Mouse (Mus musculus) G1E (cell line): ENCODE results near the gene Lrrc75a. TPM values are rescaled to one million over a fixed set of nuclear protein-coding genes. Genes with fewer than 3 reads are reported as not detected.

Experiments used
- ATAC-seq: 2 replicates; pipeline ENCODE4 v1.8.0; 2016; ENCODE audit warnings: mild to moderate bottlenecking; ENCODE audit not compliant: insufficient number of reproducible peaks, poor library complexity, low FRiP score, severe bottlenecking; ENCODE audit errors: extremely low read depth
- DNase-seq: peaks from one replicate; pipeline ENCODE4 v3.0.0; 2012; ENCODE audit warnings: low spot score
- H3K27me3 ChIP-seq: 2 replicates; pipeline ENCODE4 v1.6.1; 2012; ENCODE audit warnings: mild to moderate bottlenecking, low read length, inconsistent platforms; ENCODE audit not compliant: insufficient read depth
- H3K36me3 ChIP-seq: replicated peaks from 2 replicates; pipeline ENCODE3; 2012; ENCODE audit warnings: mild to moderate bottlenecking, inconsistent platforms
- H3K4me1 ChIP-seq: 2 replicates; pipeline ENCODE4 v1.6.1; 2012; ENCODE audit warnings: low read depth, low read length, inconsistent platforms, mixed read lengths; ENCODE audit not compliant: insufficient read depth
- H3K4me3 ChIP-seq: 2 replicates; pipeline ENCODE4 v1.5.1; 2012; ENCODE audit warnings: low read depth, mild to moderate bottlenecking, inconsistent platforms, low read length, moderate library complexity, mixed read lengths
- H3K9me3 ChIP-seq: replicated peaks from 2 replicates; pipeline ENCODE4 v1.6.1; 2012; ENCODE audit warnings: inconsistent platforms
- CTCF ChIP-seq: IDR thresholded peaks from 2 replicates; pipeline ENCODE4 v1.5.1; 2012; ENCODE audit warnings: low read depth, low read length, inconsistent platforms, mixed read lengths
- GATA1 ChIP-seq: IDR thresholded peaks from 2 replicates; pipeline ENCODE4 v1.6.1; 2012; ENCODE audit warnings: borderline replicate concordance, low read length, inconsistent platforms, mixed read lengths
- GATA2 ChIP-seq: IDR thresholded peaks from 2 replicates; pipeline ENCODE4 v1.6.1; 2012; ENCODE audit warnings: low read depth, low read length, inconsistent platforms, borderline replicate concordance
- POLR2AphosphoS5 ChIP-seq: IDR thresholded peaks from 2 replicates; pipeline ENCODE4 v1.6.1; 2012; ENCODE audit warnings: low read depth, low read length, inconsistent platforms; ENCODE audit not compliant: insufficient replicate concordance
- TAL1 ChIP-seq: conservative IDR thresholded peaks from 2 replicates; pipeline ENCODE4 v1.6.1; 2012; ENCODE audit warnings: low read depth, low read length, inconsistent platforms, mixed read lengths
- polyA plus RNA-seq: library from polyadenylated mRNA; stranded (reverse); fragments of >175 nt; gene quantifications from 2 replicates; pipeline ENCODE4 v1.2.3, GENCODE M21; 2012
- total RNA-seq, 2 experiments: library from RNA; stranded (forward) in 1 of 2; stranded (reverse) in 1 of 2; fragments of 200-1000 nt in 1 of 2; fragments of >200 nt in 1 of 2; fragmentation: Nextera tagmentation in 1 of 2; gene quantifications; 2 replicates each; pipeline ENCODE4 v1.2.3; 2014 to 2017

Gene Lrrc75a
- total and polyA plus RNA-seq, 3 experiments = 0.27 to 1.7 (median 0.30) TPM

DNA sequence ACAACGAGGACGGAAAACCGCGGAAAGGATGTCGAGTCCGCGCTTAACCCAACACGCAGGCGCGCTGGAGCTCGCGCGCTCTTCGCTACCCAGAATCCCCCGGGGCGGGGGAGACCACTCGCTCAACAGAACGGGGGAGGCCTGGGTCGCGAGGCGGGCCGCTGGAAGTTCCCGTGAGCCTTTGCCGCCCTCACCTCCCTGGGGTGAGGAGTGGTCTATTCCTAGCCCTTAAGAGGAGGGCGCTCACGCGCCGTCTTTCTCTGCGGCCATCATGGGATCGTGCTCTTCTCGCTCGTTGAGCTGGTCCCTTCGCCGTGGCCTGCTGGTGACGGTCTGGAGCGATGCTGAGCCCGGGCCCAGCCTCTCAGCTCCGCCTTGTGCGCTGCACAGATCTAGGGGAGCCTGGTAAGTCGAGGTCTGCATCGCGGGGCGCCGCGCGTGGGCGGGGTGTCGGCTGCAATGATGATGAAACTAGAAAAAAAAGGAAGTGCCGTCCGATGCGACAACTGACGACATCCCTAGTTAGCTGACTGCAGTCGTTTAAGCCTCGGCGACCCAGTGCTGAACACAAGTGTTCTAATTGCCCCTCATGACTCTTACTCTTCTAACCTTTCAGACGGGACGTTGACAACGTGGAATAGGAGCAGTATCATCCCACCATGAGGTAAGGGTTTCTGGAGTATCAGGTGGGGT is 45.6 kb downstream of the Lrrc75a start:
- peak; percentile 83 for DNase-seq
- Histone ChIP-seq H3K9me3 (no peaks in the 10 kb centered on the region), H3K4me3 (peak overlapping the region; percentile 90), H3K4me1 (peaks cover 54% of the 10 kb centered on the region), H3K27me3 (no peaks in the 10 kb centered on the region), H3K36me3 (peaks cover 90% of the 10 kb centered on the region)
- TF ChIP-seq POLR2AphosphoS5 = peak; percentile 98
- TF ChIP-seq TAL1 = no peak
- ATAC-seq = peak; percentile 71

DNA sequence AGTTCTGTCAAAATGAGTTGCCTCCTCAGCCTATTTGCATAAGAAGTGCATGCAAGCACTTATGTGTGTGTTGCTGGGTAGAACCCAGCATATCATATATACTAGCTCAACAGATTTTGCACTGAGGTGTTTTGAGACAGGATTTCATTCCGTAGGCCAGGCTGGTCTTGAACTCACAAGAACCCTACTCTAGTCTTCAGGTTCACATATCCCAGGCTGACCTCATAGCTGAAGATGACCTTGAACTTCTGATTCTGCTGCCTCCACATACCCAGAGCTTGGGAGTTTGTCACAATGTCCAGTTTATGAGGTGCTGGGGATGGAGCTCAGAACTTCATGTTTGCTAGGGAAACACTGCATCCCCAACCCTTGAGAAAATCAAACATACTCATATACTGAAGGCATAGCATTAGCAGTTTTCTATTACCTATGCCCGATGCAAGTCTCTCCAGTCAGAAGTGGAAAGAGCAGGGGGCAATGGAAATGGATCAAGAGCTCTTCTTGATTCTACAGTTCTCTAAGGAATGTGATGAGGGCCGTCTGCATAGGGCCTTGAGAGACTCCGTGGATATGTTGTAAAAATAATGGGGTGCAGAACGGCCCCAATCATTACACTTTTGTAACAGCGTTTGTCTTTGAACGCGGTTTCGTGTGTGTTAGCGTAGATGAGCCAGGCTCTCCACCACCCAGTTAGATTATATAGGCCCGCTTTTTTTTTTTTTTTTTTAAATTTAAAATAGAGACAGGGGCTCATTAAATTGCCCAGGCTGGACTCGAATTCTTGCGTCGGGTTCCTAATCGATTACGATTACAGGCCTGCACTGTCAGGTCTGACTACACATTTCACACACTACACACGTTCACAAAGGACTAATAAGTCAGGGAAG is 46.3 kb downstream of the Lrrc75a start:
- TF ChIP-seq POLR2AphosphoS5 (no peak), CTCF (no peak), GATA2 (no peak), GATA1 (no peak), TAL1 (no peak)
- ATAC-seq (no peak), DNase-seq (no peak)
- H3K4me3 ChIP-seq = peak overlapping the region; percentile 90
- no peaks in the 10 kb centered on the region for H3K27me3 ChIP-seq
- H3K4me1 ChIP-seq = peaks cover 55% of the 10 kb centered on the region
- H3K9me3 ChIP-seq = no peaks in the 10 kb centered on the region
- H3K36me3 ChIP-seq = peaks cover 88% of the 10 kb centered on the region

DNA sequence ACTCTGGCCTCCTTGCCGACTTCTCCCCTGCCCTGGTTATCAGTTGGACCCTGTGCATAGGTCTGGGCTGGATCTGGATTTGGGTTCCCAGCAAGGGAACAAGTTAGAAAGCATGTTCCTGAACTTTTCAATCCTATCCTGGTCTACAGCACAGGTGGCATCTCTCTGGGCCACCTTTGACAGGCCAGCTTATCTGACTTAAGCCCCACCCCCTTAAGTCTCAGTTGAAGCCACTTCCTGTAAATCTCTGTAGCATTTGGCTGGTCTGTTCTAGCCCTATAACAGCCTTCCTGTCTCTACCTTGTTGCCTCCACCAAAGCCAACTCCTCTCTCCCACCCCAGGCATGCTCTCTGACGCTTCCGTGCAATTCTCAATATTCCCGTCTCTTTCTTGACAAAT is 49.8 kb downstream of the Lrrc75a start:
- Histone ChIP-seq H3K9me3 (no peaks in the 10 kb centered on the region), H3K4me3 (no peak overlapping the region), H3K36me3 (peaks cover 85% of the 10 kb centered on the region), H3K4me1 (peaks cover 31% of the 10 kb centered on the region), H3K27me3 (no peaks in the 10 kb centered on the region)
- ATAC-seq (no peak), DNase-seq (no peak)
- no peak for TF ChIP-seq CTCF
- no peak for TF ChIP-seq GATA1
- no peak for TF ChIP-seq GATA2
- no peak for TF ChIP-seq TAL1
- TF ChIP-seq POLR2AphosphoS5 = no peak

GRCm38 (mm10) chr11:62591904-62592575 is 56.3 kb downstream of the Lrrc75a start:
- no peak for ATAC-seq
- Histone ChIP-seq H3K36me3 (peaks cover 95% of the 10 kb centered on the region), H3K9me3 (no peaks in the 10 kb centered on the region), H3K4me3 (no peak overlapping the region), H3K27me3 (no peaks in the 10 kb centered on the region), H3K4me1 (peaks cover 24% of the 10 kb centered on the region)
- TF ChIP-seq POLR2AphosphoS5 (no peak), GATA1 (no peak), TAL1 (no peak), GATA2 (no peak)
- no peak for DNase-seq

DNA sequence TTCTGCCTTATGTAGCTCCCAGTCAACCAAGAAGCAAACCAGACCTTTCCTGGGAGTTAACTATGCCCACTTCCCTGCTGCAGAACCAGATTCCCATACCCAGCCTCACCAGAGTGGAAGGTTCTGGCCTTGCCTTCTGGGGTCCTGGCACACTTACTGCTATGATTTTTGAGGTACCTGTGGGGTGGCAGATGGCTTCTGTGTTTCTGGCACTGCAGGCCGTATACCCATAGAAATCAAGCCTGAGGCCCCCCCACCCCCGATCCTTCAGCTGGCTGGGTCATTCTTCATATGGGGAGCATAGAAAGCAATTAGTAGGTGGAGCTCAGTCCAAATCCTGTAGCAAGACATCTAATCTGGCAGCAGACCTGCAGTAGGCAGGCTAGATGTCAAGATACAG is 57.3 kb downstream of the Lrrc75a start:
- Histone ChIP-seq H3K4me3 (no peak overlapping the region), H3K27me3 (no peaks in the 10 kb centered on the region), H3K4me1 (peaks cover 21% of the 10 kb centered on the region), H3K9me3 (no peaks in the 10 kb centered on the region), H3K36me3 (peaks cover 96% of the 10 kb centered on the region)
- ATAC-seq = no peak
- no peak for TF ChIP-seq GATA1
- no peak for TF ChIP-seq TAL1
- no peak for TF ChIP-seq GATA2
- no peak for TF ChIP-seq CTCF
- no peak for TF ChIP-seq POLR2AphosphoS5
- no peak for DNase-seq

DNA sequence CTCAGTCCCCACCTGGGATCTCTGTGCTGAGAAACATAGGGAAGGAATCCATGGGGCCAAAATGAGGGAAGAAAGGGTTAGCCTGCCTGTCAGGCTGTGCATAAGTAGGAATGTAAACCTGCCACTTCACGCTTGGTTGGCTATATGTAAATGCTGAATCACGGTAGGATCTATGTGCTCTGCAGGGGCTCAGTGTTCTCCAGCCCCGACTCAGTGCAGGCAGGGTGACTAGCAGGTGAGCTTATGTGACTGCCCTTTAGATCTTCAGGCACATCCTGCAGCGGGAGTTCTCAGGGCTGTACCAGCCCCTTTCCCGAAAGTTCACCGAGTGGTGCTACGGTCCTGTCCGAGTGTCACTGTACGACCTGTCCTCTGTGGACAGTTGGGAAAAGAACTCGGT is 58.9 kb downstream of the Lrrc75a start:
- peaks cover 96% of the 10 kb centered on the region for H3K36me3 ChIP-seq
- H3K4me3 ChIP-seq = no peak overlapping the region
- H3K9me3 ChIP-seq = no peaks in the 10 kb centered on the region

More for the DNA sequence above, 58.9 kb downstream of the Lrrc75a start:
- no peak for TF ChIP-seq GATA2
- TF ChIP-seq TAL1 = no peak
- TF ChIP-seq POLR2AphosphoS5 = no peak
- no peak for TF ChIP-seq GATA1
- TF ChIP-seq CTCF = no peak
- ATAC-seq (no peak), DNase-seq (no peak)
- H3K4me1 ChIP-seq = peaks cover 29% of the 10 kb centered on the region
- no peaks in the 10 kb centered on the region for H3K27me3 ChIP-seq
